Mouse (Mus musculus): Measurements from ENCODE around the gene Ttc7b. TPM values are rescaled to one million over a fixed set of nuclear protein-coding genes. Genes with fewer than 3 reads are reported as not detected.
A peak's percentile ranks its signal among the peaks of the same experiment; 100 is the strongest.

The Ttc7b gene
- polyA plus RNA-seq, 1 experiment from 2014 or later: 4.5 TPM

- Histone ChIP-seq H3K27me3 (no peaks in the 10 kb centered on the region), H3K36me3 (ENCODE audit: poor library complexity, severe bottlenecking) (peaks cover 36% of the 10 kb centered on the region), H3K4me1 (peaks cover 34% of the 10 kb centered on the region), H3K9ac (no peak overlapping the region), H3K9me3 (replicated peaks) (no peaks in the 10 kb centered on the region), H3K4me2 (no peak overlapping the region), H3K27ac (peak overlapping the region; percentile 59), H3K4me3 (no peak overlapping the region)
- 47% methylated on average over 12 of the region's 12 CpGs for WGBS
- peak; percentile 41; the same call in 1 of the 2 replicates for ATAC-seq
Observed at GRCm38 (mm10) chr12:100389878-100390710, 130.5 kb downstream of the Ttc7b start.

DNA sequence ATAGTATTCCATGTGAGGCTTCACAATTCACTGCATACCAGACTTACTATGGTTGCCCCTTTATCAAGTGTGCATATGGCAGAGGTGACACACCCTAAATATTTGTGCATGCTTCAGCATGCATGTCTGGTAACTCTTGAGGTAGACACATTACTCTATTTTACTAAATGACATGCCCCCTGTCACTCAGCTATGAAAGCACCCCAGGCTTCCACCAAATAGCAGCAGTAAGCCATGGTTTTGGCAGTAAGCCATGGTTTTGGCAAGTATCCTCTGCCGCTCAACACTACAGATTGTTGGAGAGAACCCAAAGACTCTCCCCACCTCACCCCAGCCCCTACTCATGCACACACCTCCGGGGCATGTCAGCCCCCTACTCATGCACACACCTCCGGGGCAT lies 134.4 kb downstream of the Ttc7b start:
- H3K9me3 ChIP-seq (replicated peaks): no peaks in the 10 kb centered on the region
- H3K36me3 ChIP-seq (ENCODE audit: poor library complexity, severe bottlenecking): peaks cover 48% of the 10 kb centered on the region
- WGBS: 71% methylated on average over 3 of the region's 3 CpGs
- H3K4me2 ChIP-seq: no peak overlapping the region
- peaks cover 23% of the 10 kb centered on the region for H3K4me1 ChIP-seq
- H3K9ac ChIP-seq: no peak overlapping the region
- peak; percentile 62 for ATAC-seq
- no peak overlapping the region for H3K4me3 ChIP-seq
- H3K27ac ChIP-seq: no peak overlapping the region
- H3K27me3 ChIP-seq: no peaks in the 10 kb centered on the region

DNA sequence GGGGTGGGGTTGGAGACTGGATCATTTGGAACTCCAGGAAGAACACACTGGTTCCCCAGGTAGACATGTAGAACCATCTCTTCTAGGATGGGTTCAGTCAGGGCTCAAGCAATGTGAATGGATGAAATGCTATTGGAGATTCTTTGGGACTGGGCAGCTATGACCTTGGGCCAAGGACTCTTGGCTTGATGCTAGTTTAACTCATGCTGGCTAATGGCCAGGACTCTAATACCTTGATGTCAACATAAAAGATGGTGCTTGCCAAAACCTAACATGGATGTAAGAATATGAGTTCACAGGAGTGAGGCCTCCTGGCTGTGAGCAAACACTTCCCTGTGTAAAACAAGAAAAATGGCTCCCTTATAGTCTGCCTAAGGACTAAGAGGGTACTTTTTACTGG lies 138.1 kb downstream of the Ttc7b start:
- Histone ChIP-seq H3K4me2 (no peak overlapping the region), H3K27me3 (no peaks in the 10 kb centered on the region), H3K9me3 (replicated peaks) (no peaks in the 10 kb centered on the region), H3K4me1 (peaks cover 12% of the 10 kb centered on the region), H3K9ac (no peak overlapping the region), H3K36me3 (ENCODE audit: poor library complexity, severe bottlenecking) (peaks cover 47% of the 10 kb centered on the region), H3K4me3 (no peak overlapping the region), H3K27ac (no peak overlapping the region)
- no peak for ATAC-seq

DNA sequence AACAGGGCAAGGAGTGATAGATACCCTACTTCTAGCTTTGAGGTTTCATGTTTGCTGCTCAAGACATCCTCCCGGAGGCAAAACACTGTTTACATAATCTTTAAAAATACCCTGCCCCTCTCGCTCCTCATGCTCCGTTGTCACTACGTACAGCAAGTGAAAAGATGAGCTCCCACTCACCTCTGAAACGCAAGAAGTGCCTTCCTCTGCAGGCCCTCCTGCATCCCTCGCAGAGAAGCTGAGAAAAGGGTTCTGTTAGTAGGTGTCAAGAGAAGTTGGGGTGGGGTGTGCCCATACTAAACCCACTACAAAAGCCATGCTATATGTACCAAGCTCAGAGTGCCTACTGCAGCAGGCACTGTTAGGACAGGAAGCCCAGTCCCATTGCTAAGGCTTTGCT lies 138.7 kb downstream of the Ttc7b start:
- Histone ChIP-seq H3K9me3 (replicated peaks) (no peaks in the 10 kb centered on the region), H3K4me1 (peaks cover 12% of the 10 kb centered on the region), H3K9ac (no peak overlapping the region), H3K36me3 (ENCODE audit: poor library complexity, severe bottlenecking) (peaks cover 44% of the 10 kb centered on the region), H3K27ac (no peak overlapping the region), H3K27me3 (no peaks in the 10 kb centered on the region), H3K4me2 (no peak overlapping the region), H3K4me3 (no peak overlapping the region)
- no peak for ATAC-seq
- WGBS: 93% methylated on average over 6 of the region's 6 CpGs

DNA sequence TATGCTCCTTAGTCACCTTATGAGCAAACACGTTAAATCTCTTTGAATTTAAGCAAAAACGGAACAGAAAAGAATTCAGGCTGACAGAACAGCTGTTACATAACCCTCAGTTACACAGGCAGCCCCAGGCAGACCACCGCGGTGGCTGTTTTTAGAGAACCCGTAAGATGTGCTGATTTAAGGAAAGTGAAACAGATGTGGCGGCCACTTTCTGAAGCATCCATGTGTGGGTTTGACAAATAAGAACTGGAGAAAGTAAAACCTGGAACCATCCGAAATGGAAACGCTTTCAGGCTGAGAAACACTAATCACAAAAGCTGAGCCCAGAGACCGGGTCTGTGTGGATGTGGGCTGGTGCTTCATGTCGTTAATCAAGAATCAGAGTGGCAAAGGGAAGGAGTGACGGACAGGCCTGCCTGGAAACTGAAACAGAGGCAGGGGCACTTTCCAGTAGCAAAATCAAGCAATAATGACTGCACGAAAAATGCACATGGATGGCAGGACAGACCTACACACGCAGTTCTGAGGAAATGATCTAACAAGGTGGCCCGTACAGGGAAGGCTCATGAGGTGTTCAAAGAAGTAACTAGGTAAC lies 139.8 kb downstream of the Ttc7b start:
- Histone ChIP-seq H3K9ac (no peak overlapping the region), H3K27ac (no peak overlapping the region), H3K4me2 (no peak overlapping the region), H3K9me3 (replicated peaks) (no peaks in the 10 kb centered on the region), H3K27me3 (no peaks in the 10 kb centered on the region), H3K36me3 (ENCODE audit: poor library complexity, severe bottlenecking) (peaks cover 42% of the 10 kb centered on the region), H3K4me3 (no peak overlapping the region), H3K4me1 (peaks cover 5% of the 10 kb centered on the region)
- ATAC-seq: no peak
- 78% methylated on average over 14 of the region's 14 CpGs for WGBS

DNA sequence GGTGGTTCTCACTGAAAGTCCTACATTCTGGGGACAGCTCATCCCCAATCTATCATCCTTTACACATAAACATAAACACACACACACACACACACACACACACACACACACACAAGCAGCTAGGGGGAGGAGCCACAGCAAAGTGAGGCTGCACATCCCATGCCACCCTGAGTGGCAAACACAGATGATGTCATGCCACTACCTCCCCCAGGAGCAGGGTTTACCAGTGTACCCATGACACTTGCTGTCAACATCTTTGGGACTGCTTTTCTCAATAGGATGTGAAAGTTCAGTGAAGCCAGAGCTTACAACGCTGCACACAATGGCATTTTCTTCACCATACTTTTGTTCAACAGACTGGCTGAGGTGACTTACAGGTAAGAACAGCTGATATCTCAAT lies 140.8 kb downstream of the Ttc7b start:
- Histone ChIP-seq H3K9ac (no peak overlapping the region), H3K27me3 (no peaks in the 10 kb centered on the region), H3K4me1 (no peaks in the 10 kb centered on the region), H3K36me3 (ENCODE audit: poor library complexity, severe bottlenecking) (peaks cover 44% of the 10 kb centered on the region), H3K9me3 (replicated peaks) (no peaks in the 10 kb centered on the region), H3K4me2 (no peak overlapping the region), H3K4me3 (no peak overlapping the region), H3K27ac (no peak overlapping the region)
- WGBS: 93% methylated on average over 1 of the region's 1 CpGs
- no peak for ATAC-seq

DNA sequence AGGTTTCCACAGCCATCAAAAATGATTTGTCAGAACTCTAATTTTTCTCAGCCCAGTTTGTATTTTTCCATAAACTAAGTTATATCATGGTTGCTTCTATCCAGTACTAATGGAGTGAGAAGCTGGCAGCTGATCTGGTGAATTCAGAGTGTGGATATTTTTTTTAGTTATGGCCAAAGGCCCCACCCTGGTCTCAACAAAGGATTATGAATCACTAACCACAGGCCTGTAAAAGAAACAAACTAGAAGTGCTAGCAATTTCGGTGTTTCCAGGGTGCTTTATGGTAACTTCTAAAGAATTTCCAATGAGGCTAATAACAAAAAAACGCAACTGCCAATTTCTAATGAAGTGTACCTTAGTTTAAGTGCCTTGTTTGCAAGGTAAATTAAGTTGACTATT lies 142.4 kb downstream of the Ttc7b start:
- no peak overlapping the region for H3K9ac ChIP-seq
- H3K9me3 ChIP-seq (replicated peaks): no peaks in the 10 kb centered on the region
- no peaks in the 10 kb centered on the region for H3K4me1 ChIP-seq
- 64% methylated on average over 2 of the region's 2 CpGs for WGBS
- H3K4me3 ChIP-seq: no peak overlapping the region
- H3K27ac ChIP-seq: no peak overlapping the region
- no peaks in the 10 kb centered on the region for H3K27me3 ChIP-seq
- H3K36me3 ChIP-seq (ENCODE audit: poor library complexity, severe bottlenecking): peaks cover 46% of the 10 kb centered on the region
- ATAC-seq: no peak
- no peak overlapping the region for H3K4me2 ChIP-seq

DNA sequence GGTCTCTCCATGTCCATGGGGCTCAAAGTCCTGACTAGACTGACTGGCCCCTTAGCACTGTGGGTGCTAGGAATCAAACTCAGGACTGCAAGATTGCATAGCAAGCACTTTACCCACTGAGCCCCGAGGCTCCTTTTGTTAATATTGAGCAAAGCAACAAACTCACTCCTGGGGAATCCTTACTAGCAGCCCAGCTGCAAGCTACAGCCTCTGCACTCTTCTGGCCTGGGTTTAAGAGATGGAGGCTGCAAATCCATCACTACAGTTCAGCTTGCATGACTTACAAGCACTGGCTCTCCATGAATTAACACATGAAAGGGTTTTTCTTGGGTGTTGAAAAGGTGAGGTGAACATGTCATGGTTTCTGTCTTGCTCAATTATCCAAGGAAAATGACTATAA lies 142.8 kb downstream of the Ttc7b start:
- H3K36me3 ChIP-seq (ENCODE audit: poor library complexity, severe bottlenecking): peaks cover 46% of the 10 kb centered on the region
- no peak overlapping the region for H3K9ac ChIP-seq
- 44% methylated on average over 1 of the region's 1 CpGs for WGBS
- H3K9me3 ChIP-seq (replicated peaks): no peaks in the 10 kb centered on the region
- no peaks in the 10 kb centered on the region for H3K27me3 ChIP-seq
- no peak overlapping the region for H3K4me2 ChIP-seq
- no peak for ATAC-seq
- no peak overlapping the region for H3K4me3 ChIP-seq
- no peaks in the 10 kb centered on the region for H3K4me1 ChIP-seq
- H3K27ac ChIP-seq: no peak overlapping the region

DNA sequence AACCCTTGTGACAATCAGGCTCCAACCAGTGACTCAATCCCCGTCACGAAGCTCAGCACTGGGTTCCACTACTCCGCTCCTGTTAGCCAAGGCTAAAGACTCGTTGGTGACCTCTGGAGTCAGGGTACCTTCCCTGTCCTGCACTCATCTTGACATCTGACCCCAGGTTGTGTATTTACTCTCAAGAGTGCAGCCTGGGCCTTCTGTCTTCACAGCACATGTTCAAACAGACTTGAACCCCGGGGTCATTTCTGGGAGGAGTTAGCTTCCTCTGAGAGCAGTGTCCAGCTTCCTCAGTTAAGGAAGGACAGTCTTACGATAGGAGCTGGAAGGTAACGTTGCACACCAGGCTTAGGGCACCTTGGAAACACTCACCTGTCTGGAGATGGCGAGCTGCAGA lies 144.8 kb downstream of the Ttc7b start:
- Histone ChIP-seq H3K27ac (no peak overlapping the region), H3K4me3 (no peak overlapping the region), H3K36me3 (ENCODE audit: poor library complexity, severe bottlenecking) (peaks cover 51% of the 10 kb centered on the region), H3K27me3 (no peaks in the 10 kb centered on the region), H3K4me2 (no peak overlapping the region), H3K9me3 (replicated peaks) (no peaks in the 10 kb centered on the region), H3K9ac (no peak overlapping the region), H3K4me1 (no peaks in the 10 kb centered on the region)
- 93% methylated on average over 8 of the region's 8 CpGs for WGBS
- no peak for ATAC-seq

- no peaks in the 10 kb centered on the region for H3K27me3 ChIP-seq
- no peaks in the 10 kb centered on the region for H3K9me3 ChIP-seq (replicated peaks)
- ATAC-seq: no peak
- H3K36me3 ChIP-seq (ENCODE audit: poor library complexity, severe bottlenecking): peaks cover 70% of the 10 kb centered on the region
- H3K4me3 ChIP-seq: no peak overlapping the region
- no peaks in the 10 kb centered on the region for H3K4me1 ChIP-seq
- H3K4me2 ChIP-seq: no peak overlapping the region
- WGBS: 89% methylated on average over 7 of the region's 7 CpGs
- H3K27ac ChIP-seq: no peak overlapping the region
- no peak overlapping the region for H3K9ac ChIP-seq
Observed at GRCm38 (mm10) chr12:100372785-100373184, 147.8 kb downstream of the Ttc7b start.

GRCm38 (mm10) chr12:100372015-100372414 lies 148.6 kb downstream of the Ttc7b start:
- Histone ChIP-seq H3K36me3 (ENCODE audit: poor library complexity, severe bottlenecking) (peaks cover 70% of the 10 kb centered on the region), H3K4me1 (no peaks in the 10 kb centered on the region), H3K27me3 (no peaks in the 10 kb centered on the region), H3K9me3 (replicated peaks) (no peaks in the 10 kb centered on the region), H3K9ac (no peak overlapping the region), H3K4me2 (no peak overlapping the region), H3K4me3 (no peak overlapping the region), H3K27ac (no peak overlapping the region)
- 91% methylated on average over 4 of the region's 4 CpGs for WGBS
- no peak for ATAC-seq

GRCm38 (mm10) chr12:100369786-100370185 lies 150.8 kb downstream of the Ttc7b start:
- ATAC-seq: no peak
- no peaks in the 10 kb centered on the region for H3K9me3 ChIP-seq (replicated peaks)
- H3K27me3 ChIP-seq: no peaks in the 10 kb centered on the region
- H3K36me3 ChIP-seq (ENCODE audit: poor library complexity, severe bottlenecking): peaks cover 67% of the 10 kb centered on the region
- no peaks in the 10 kb centered on the region for H3K4me1 ChIP-seq
- no peak overlapping the region for H3K27ac ChIP-seq
- H3K4me3 ChIP-seq: no peak overlapping the region
- H3K9ac ChIP-seq: no peak overlapping the region
- 94% methylated on average over 2 of the region's 2 CpGs for WGBS
- H3K4me2 ChIP-seq: no peak overlapping the region

DNA sequence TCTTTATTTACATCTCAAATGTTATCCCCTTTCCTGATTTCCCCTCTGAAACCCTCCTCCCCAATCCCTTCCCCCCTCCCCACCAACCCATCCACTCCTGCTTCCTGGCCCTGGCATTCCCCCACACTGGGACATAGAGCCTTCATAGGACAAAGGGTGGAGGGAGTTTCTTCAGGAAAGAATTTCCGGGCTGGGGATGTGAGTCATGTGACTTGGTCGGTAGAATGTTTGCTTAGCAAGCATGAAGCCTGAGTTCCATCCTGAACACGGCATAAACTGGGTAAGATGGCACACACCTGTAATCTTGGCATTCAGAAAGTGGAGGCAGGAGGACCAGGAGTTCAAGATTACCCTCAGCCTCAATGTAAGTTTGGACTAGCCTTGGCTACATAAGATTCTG lies 151.4 kb downstream of the Ttc7b start:
- Histone ChIP-seq H3K9ac (no peak overlapping the region), H3K36me3 (ENCODE audit: poor library complexity, severe bottlenecking) (peaks cover 64% of the 10 kb centered on the region)
- WGBS: 73% methylated on average over 3 of the region's 3 CpGs

More for the DNA sequence above, 151.4 kb downstream of the Ttc7b start:
- Histone ChIP-seq H3K27ac (no peak overlapping the region), H3K27me3 (no peaks in the 10 kb centered on the region), H3K9me3 (replicated peaks) (no peaks in the 10 kb centered on the region), H3K4me1 (no peaks in the 10 kb centered on the region), H3K4me3 (no peak overlapping the region), H3K4me2 (no peak overlapping the region)
- ATAC-seq: no peak

All from forebrain, embryonic 13.5 days (tissue).